Mouse (Mus musculus) common myeloid progenitor, adult 5-6 weeks (primary cell): ENCODE results near the gene Dad1. TPM values are rescaled to one million over a fixed set of nuclear protein-coding genes. Genes with fewer than 3 reads are reported as not detected.

Experiments used
- ATAC-seq: replicated peaks from 2 replicates; pipeline ENCODE4 v1.8.0; 2016; ENCODE audit warnings: low read depth, mild to moderate bottlenecking, moderate TSS enrichment, inconsistent platforms; ENCODE audit not compliant: poor library complexity, severe bottlenecking
- total RNA-seq: library from RNA; stranded (forward); fragments of 200-1000, 187-1606 nt; gene quantifications from 2 replicates; pipeline ENCODE4 v1.2.3, GENCODE M21; 2017

The Dad1 gene
- total RNA-seq, 1 experiment from 2014 or later: 97.2 TPM

DNA sequence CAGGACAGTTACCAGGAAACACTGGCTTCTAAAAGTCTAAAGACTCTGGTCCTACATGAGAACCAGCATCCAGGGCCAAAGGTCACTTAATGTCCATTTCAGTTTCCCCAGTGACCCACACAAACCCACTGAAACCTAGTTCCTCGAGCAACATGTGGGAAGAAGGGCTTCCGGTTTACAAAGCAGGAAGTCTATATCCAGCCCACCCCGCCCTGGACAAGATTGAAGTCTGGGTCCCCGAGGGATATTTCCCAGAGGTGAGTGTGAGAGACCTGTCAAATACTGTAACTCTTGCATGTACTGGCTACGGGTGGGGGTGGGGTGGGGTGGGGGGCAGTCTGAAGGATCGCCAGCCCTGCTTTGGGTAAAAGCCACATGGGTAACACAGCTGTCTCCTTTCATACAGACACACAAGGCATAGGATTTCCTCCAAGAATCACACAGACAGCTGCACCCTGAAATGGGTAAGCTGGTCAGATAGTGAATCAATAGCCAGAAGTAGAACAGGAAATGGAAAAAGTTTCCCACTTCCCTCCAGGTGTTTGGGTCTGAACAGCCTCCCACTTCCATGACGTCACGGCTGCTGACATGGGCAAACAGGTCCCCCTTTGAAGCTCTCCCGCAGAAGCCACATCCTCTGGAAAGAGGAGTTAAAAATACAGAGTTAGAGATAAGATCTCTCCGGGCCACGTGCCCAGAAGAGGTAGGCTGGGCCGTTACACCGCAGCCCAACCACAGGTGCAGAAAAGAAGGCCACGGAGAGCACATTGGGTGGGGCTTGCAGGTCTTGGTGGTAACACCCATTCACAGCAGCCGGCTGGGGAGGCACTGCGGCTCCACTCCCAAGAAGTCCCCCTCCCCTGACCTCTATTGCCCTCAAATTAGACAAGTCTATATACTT, 26.7 kb downstream of the Dad1 start:
- peak; percentile 66 for ATAC-seq

GRCm38 (mm10) chr14:54225725-54226124, 28.2 kb downstream of the Dad1 start:
- no peak for ATAC-seq

- ATAC-seq: peak; percentile 55
Observed at GRCm38 (mm10) chr14:54224484-54225467, 29.1 kb downstream of the Dad1 start.

DNA sequence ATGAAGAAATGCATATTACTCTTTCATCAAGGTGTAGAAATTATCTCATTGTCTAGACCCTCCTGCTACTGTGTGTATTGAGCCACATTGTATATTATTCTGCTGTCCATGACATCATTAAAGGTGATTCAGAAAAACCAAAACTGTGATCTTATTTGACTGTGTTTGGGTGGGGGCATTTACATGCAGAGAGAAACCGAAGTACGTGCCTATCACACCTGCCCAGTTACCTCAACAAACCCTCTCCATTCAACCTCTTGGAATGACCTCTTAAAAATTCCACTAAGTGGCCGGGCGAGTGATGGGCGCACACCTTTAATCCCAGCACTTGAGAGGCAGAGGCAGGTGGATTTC, 29.9 kb downstream of the Dad1 start:
- ATAC-seq: no peak

GRCm38 (mm10) chr14:54223315-54224063, 30.4 kb downstream of the Dad1 start:
- no peak for ATAC-seq

DNA sequence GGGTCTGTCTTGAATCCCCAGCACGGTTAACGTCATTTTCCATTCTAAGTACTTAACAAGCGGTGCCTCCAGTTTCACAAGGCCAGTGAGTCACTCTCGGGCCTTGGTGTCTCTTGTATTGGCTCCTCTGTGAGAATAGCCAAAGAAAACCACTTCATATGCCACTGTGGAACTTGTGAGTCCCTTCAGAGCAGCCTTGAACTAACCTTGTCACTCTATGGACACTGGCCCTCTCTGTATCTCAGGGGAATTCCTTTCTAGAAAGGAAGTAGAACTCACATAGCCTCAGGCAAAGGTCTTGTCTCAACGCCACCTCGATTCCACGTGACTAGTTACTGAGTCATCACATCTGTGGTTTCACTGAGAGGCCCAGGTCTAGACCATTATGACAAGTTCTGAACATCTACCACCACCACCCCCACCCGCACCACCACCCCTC, 31.6 kb downstream of the Dad1 start:
- ATAC-seq: 0 out of 2 replicates have a peak, but pooled peaks have one; percentile 16

DNA sequence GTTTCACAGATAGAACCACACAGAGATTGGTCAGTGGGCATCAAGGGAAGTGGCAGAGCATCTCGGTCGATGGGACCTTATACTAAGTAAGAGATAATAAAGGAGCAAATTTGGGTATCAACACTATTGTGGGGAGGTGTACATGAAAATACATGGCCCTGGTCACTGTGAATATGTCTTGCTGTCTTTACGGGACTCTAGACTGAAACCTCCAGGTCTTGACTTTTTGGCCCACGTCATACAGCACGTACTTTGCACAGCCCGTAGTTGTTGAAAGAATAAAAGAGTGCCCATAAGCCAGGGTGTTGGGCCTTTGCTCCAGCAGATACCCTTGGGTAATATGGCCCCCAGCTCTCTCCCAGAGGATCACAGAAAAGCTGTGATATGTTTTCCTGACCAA, 32.3 kb downstream of the Dad1 start:
- no peak for ATAC-seq

DNA sequence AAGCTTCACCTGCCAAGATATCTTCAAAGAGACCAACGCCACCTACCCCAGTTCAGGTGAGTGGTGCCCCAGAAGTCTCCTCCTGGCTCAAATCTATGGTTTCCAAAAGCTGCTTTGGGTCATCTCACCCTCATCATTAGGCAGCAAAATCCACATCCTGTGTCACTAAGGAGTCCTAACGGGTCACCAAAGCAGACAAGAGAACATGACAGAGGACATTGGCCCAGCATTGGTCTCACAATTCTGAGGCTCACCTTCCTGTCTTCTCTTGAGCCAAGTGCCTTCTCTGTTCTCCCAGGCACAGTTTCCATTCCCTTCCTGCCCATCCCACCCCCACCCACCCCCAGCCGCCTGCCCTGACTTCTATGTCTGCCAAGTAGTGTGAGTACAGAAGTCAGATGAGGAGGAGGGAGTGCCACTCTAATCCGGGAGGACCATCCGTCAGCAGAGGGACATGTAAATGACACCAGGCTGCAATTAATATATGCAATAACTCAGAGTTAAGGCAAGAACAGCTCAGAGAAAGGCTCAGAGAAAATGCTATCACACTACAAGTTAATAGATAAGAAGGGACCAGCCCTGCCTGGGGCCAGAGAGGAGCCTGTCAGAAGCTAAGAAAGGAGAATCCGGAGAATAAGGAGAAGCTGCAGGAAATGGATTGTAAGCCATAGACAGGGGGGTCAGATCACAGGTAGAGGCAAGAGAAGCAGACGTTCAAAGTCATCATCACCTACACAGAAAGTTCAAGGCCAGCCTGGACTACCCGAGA, 33.0 kb downstream of the Dad1 start:
- ATAC-seq: no peak

GRCm38 (mm10) chr14:54219849-54220248, 34.1 kb downstream of the Dad1 start:
- ATAC-seq: no peak

DNA sequence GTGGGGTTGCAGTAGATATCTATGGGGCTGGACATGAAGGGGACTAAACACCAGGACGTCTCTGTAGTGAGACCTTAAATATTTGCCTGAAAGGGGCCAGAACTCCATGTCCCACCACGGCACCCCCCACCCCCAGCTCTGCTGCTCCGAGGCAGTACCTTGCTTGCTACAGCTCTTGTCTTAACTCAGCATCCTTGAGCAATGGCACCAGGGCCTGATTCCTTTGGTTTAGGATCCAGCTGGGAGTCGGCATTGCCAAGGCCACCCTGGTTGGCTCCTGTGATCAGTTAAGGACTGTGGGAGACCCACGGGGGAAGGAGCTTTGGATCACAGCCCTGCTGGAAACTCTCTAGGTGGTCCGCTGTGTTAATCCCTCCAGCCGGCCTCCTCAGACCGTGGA, 34.6 kb downstream of the Dad1 start:
- ATAC-seq: no peak

DNA sequence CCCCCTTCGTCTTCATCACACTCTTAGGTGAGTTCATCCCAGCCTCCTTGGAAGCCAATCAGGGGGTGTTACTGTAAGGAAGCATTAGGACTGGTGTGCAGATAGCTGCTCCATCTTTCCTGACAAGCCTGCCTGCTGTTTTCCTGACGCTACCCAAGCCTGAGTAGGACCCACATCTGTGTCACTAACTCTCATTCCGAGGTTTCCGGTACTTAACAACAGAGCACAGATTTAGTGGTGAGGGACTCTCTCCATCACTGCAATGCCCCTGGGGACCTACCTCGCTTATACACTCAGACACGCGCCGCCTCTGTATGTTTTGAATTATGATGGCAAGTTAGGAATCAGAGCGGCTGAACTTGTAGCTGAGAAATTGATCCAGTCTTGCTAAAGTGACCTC, 35.2 kb downstream of the Dad1 start:
- no peak for ATAC-seq

GRCm38 (mm10) chr14:54218233-54218632, 35.7 kb downstream of the Dad1 start:
- no peak for ATAC-seq

DNA sequence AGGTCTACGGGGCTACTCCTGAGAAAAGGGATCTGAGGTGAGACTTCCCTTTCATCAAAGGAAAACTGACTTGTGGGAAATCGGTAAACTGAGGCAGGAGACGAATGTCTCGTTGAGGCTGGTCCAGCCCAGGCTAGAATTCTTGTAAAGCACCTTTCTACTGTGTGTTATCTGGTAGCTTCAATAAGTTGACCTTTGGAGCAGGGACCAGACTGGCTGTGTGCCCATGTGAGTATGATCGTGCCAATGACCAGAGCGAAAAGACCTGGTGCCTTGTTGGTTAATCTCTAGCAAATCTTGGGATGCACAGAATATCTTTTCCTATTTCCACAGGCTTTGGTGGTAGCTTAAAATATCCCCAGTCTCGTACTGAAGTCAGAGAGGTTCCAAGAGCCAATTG, 37.8 kb downstream of the Dad1 start:
- ATAC-seq: no peak

DNA sequence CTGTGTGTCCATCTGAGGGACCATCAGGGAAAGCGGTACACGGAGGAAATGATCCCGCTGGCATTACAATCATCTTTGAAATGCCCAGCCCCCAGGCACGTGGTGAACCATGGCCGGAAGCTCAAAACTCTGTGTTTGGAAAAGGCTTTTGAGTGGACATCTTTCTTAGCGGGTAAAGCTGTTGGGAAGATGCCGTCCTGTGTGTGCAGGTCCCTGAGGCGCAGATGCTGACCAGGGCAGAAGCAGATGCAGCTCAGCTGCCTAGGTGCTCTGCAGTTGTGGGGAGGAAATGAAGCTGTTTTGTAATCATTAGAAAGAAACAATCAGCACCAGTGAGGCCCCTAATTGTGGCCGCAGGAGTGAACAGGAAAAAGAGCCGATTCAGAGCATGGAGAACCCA, 39.0 kb downstream of the Dad1 start:
- ATAC-seq: no peak

GRCm38 (mm10) chr14:54214477-54214876, 39.4 kb downstream of the Dad1 start:
- ATAC-seq: no peak

- ATAC-seq: no peak
Observed at GRCm38 (mm10) chr14:54213734-54214133, 40.2 kb downstream of the Dad1 start.

DNA sequence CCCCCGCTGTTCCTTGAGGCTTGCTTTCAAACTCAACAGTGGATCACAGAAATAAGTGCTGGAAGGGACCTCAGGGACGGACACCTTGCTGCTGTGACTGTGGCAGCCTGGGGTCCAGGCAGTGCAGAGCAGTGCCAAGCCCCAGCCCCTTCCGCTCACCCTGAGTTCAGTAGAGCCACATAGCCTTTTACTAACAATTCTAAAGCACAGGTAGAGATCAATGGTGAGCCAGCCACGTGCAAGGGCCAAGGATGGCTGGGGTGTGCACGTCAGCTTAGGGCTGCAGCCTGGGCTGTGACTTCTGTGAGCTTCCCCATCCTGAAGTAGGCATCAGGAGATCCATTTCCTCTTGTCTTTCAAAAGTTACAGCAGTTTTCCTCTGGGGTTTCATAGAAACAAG, 42.1 kb downstream of the Dad1 start:
- no peak for ATAC-seq

DNA sequence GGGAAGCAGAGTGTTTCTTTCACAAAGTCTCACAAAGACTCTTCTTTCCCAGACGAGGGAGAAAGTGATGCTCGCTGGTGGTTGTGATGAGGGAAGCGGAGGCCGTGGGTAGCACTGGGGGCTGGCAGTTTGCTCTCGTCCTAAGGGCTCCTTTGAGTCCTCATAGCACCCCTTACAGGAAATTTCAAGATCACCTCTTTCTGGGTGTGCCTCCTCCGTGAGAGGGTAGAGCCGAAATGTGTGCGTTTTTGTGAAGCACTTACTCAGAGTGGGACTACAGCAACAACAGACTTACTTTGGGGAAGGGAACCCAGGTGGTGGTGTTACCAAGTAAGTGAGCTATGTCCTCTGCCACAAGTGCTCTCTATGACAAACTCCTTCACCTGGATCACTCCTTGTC, 42.7 kb downstream of the Dad1 start:
- ATAC-seq: no peak

- no peak for ATAC-seq
Observed at GRCm38 (mm10) chr14:54210401-54210800, 43.5 kb downstream of the Dad1 start.
